Mouse (Mus musculus) left cerebral cortex, postnatal 14 days (tissue): Measurements from ENCODE around the gene F2rl3. TPM values are rescaled to one million over a fixed set of nuclear protein-coding genes. Genes with fewer than 3 reads are reported as not detected.
A peak's percentile ranks its signal among the peaks of the same experiment; 100 is the strongest.

Experiments
- DNase-seq, 2 experiments: peaks; one replicate each; pipeline ENCODE4 v3.0.0; 2021 to 2022; ENCODE audit warnings: low spot score in 2 of 2, mixed read lengths in 1 of 2
- intact Hi-C: fragments of 180-260 bp; cut with DNase I; formaldehyde crosslinking; loops from one replicate; pipeline ENCODE4 v1.15.1; 2025
- long read RNA-seq, 2 experiments: library from polyadenylated mRNA; stranded (forward); transcript quantifications; one replicate each; pipeline ENCODE4 v2.0.0; 2021
- total RNA-seq, 2 experiments: library from RNA; stranded (reverse); gene quantifications; 2 replicates each; pipeline ENCODE4 v1.2.3; 2021

Gene F2rl3
- not detected for total RNA-seq
- long read RNA-seq, experiment 1, partial matches to known transcripts, result 0 of 1 reads
- long read RNA-seq, experiment 1, other reads (novel, unspliced or antisense), result 0 of 1 reads
- long read RNA-seq, experiment 2, result 0 reads

- DNase-seq, result no peak
- intact Hi-C loops, result no loop called here
Observed at GRCm38 (mm10) chr8:72761322-72762051, at the start of gene F2rl3. F2rl3 (plus strand) TSS chr8:72761880.

- no peak for DNase-seq
Observed at GRCm38 (mm10) chr8:72712569-72712968, 49.1 kb upstream of the F2rl3 start.

GRCm38 (mm10) chr8:72716594-72716993 lies 45.1 kb upstream of the F2rl3 start:
- DNase-seq, result no peak
- intact Hi-C loops, result no loop called here

More at GRCm38 (mm10) chr8:72712569-72712968, 49.1 kb upstream of the F2rl3 start:
- intact Hi-C loops, result no loop called here

DNA sequence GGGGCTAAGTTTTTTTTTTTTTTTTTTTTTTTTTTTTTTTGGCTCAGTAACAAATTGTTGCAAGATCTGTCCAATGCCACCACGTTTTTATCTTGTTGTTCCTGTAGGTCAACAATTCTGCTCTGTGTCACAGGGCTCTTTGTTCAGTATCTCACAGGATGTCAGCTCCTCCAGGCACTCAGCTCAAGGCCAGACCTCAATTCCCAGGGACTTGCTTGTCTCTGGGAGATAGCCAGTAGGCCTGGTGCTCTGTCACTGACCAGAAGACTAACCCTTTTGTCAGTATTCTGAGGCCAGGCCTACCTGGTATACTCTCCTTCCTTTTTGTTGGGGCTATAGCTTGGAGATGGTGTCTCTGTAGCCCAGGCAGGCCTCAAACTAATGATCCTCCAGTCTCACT lies 41.1 kb upstream of the F2rl3 start:
- intact Hi-C loops, result no loop called here
- no peak for DNase-seq

GRCm38 (mm10) chr8:72722769-72723650 lies 38.7 kb upstream of the F2rl3 start, which contains the start of gene Sin3b:
Sin3b (plus strand) TSS chr8:72723285.
- intact Hi-C loops, result no loop called here
- peak; percentile 90 to 92 for DNase-seq

- DNase-seq, result peak; percentile 16 to 26
- intact Hi-C loops, result no loop called here
Observed at GRCm38 (mm10) chr8:72723651-72724001, 38.1 kb upstream of the F2rl3 start.

GRCm38 (mm10) chr8:72728636-72729035 lies 33.0 kb upstream of the F2rl3 start:
- DNase-seq, result no peak
- intact Hi-C loops, result no loop called here

GRCm38 (mm10) chr8:72735001-72735400 lies 26.7 kb upstream of the F2rl3 start:
- intact Hi-C loops, result no loop called here
- DNase-seq, result no peak

- intact Hi-C loops, result no loop called here
Observed at GRCm38 (mm10) chr8:72736868-72737267, 24.8 kb upstream of the F2rl3 start.

GRCm38 (mm10) chr8:72746061-72746460 lies 15.6 kb upstream of the F2rl3 start:
- peak; percentile 69 to 80 for DNase-seq
- intact Hi-C loops, result loop anchor here (2.0 kb wide), 1 partner anchor 65 kb away; no protein-coding TSS in a partner anchor

More at GRCm38 (mm10) chr8:72736868-72737267, 24.8 kb upstream of the F2rl3 start:
- no peak for DNase-seq

- DNase-seq, result no peak
- intact Hi-C loops, result no loop called here
Observed at GRCm38 (mm10) chr8:72749846-72750245, 11.8 kb upstream of the F2rl3 start.

GRCm38 (mm10) chr8:72750266-72750665 lies 11.4 kb upstream of the F2rl3 start:
- intact Hi-C loops, result no loop called here
- DNase-seq, result no peak

DNA sequence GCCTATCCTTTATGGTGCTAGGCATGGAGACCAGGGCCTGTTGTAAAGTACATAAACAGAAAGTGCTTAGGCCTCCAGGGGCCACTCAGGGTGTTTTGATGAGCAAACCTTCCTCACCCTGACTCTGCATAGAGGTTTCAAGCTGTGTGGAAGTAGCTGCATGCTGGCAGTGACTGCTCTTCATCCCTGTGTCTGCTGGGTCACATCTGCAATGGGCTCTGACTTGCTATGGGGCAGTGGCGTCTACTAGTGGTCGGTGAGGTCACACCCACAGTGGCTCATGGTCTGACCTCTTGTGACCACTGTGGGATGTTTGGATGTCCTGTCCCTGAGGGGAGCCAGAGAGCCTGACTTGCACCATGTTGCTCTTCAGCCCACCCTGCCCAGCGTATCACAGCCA lies 10.6 kb upstream of the F2rl3 start:
- DNase-seq, result no peak
- intact Hi-C loops, result no loop called here

- intact Hi-C loops, result no loop called here
- DNase-seq, result no peak
Observed at GRCm38 (mm10) chr8:72752289-72752688, 9.4 kb upstream of the F2rl3 start.

GRCm38 (mm10) chr8:72753165-72753564 lies 8.5 kb upstream of the F2rl3 start:
- intact Hi-C loops, result no loop called here
- DNase-seq, result peak in 1 of 2 experiments; percentile 1

- intact Hi-C loops, result no loop called here
- DNase-seq, result peak in 1 of 2 experiments; percentile 1
Observed at GRCm38 (mm10) chr8:72753781-72754180, 7.9 kb upstream of the F2rl3 start.

DNA sequence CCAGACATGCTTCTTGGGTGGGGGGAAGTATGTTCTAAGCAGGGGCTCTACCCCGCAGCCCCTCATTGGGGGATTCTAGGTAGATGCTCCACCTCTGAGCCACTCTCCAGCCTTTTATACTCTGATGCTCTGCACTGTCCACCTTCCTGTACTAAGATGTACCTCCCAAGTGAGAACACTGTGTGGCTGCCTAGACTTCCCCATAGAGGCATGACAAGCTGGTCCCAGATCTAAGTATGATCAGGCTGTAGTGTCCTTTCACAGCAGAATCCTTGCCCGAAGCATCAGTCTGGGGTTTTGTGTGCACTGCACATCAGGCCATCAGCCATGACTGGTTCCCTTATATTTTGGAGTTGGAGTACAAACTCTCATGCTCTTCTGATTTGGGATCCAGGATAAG lies 5.6 kb upstream of the F2rl3 start:
- no peak for DNase-seq
- intact Hi-C loops, result no loop called here

DNA sequence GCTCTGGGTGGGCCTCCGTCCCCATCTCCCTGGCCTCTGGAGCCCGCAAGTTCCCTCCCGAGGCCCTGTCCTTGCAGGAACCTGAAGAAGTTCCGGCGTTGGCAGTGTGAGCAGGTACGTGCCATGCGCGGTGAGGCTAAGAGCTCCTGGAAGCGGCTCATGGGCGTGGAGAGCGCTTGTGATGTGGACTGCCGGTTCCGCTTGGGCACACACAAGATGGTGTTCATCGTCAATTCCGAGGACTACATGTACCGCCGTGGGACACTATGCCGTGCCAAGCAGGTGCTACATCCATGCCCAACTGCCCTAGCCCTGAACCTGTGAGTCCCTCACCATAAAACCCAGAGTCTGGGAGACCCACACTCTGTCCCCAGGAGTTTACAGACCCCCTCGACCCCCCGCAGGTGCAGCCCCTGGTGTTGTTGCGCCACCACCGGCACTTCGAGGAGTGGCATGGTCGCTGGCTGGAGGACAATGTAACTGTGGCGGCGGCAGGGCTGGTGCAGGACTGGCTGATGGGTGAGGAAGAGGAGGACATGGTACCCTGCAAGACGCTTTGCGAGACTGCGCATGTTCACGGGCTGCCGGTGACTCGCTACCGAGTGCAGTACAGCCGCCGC lies 4.8 kb upstream of the F2rl3 start:
- DNase-seq, result no peak

DNA sequence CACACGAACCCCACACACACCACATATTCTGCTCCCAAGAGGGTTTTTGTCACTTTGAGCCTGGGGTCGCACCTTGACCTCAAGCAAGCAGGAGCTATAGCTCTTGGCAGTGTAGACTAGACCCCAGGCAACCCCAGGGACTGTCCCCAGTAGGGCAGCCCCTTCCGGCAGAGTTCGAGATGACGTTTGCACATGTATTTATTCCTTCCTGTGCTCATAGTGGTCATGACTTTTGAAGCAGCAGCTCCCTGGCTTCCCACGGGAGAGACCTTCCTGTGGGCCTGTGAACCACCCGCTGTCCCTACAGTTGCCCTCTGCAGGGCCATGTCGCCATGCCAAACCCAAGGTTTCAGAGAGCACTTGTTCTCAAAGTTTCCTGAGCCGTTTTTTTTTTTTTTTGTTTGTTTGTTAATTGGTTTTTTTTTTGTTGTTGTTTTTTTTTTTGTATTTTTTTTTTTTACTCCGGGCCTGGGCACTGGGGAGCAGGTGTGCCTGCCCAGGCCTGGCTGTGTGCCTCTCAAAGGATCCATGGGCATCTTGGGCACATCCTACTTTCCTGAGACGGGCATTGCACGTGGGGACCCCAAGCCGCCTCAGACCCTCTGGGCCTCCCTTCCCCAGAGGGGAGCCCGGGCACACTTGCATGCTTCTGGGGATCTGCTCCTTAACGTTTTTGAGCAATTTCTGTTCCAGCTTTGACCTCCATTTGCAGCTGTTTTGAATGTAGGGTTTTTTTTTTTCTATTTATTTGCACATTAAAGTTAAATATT lies 4.1 kb upstream of the F2rl3 start:
- no peak for DNase-seq
- intact Hi-C loops, result no loop called here

More for the DNA sequence above, 4.8 kb upstream of the F2rl3 start:
- intact Hi-C loops, result no loop called here
